Mouse (Mus musculus) brain, embryonic 14.5 days (tissue): ENCODE data around the gene Atrip.

ENCODE experiments used
- CTCF ChIP-seq: fragments of 200-500 bp; IDR thresholded peaks from 2 replicates; pipeline ENCODE4 v1.5.1; 2012; ENCODE audit warnings: inconsistent platforms, mild to moderate bottlenecking, moderate library complexity, borderline replicate concordance; ENCODE audit not compliant: insufficient read depth, insufficient read length; ENCODE audit errors: extremely low read depth
- POLR2A ChIP-seq: fragments of 200-500 bp; IDR thresholded peaks from 2 replicates; pipeline ENCODE4 v1.6.1; 2012; ENCODE audit warnings: mild to moderate bottlenecking, inconsistent platforms, borderline replicate concordance; ENCODE audit not compliant: poor library complexity, insufficient read depth, insufficient read length, severe bottlenecking; ENCODE audit errors: extremely low read depth

- TF ChIP-seq POLR2A, result no peak
- TF ChIP-seq CTCF, result peak; percentile 32; the same call in 1 of the 2 replicates
Measured at GRCm38 (mm10) chr9:109122553-109123085, 48.7 kb upstream of the Atrip start.
